Mouse (Mus musculus) brain, adult 10 weeks (tissue): ENCODE measurements around the gene Gpatch4. TPM values are rescaled to one million over a fixed set of nuclear protein-coding genes. Genes with fewer than 3 reads are reported as not detected.

Experiments used
- polyA plus RNA-seq: library from polyadenylated mRNA; stranded (reverse); fragments of 350-450 nt; fragmentation: Illumina TruSeq; extraction: RNeasy Lipid Tissue Mini Kit (QIAGEN cat#74804); gene quantifications from one replicate; pipeline ENCODE4 v1.2.3, GENCODE M21; 2015; ENCODE audit warnings: low read depth, low replicate concordance

Gpatch4 gene
- 19.4 TPM for polyA plus RNA-seq

GRCm38 (mm10) chr3:88042661-88043421 lies at the start of gene Gpatch4:
Gene Gpatch4, plus strand, starts transcription at chr3:88043108.

GRCm38 (mm10) chr3:88000181-88000580 lies 42.7 kb upstream of the Gpatch4 start, which contains the start of gene Bcan:
Gene Bcan, minus strand, starts transcription at chr3:88000230.

GRCm38 (mm10) chr3:88027434-88028186 lies 15.3 kb upstream of the Gpatch4 start, which contains the start of gene Hapln2:
Gene Hapln2, minus strand, starts transcription at chr3:88027583.

GRCm38 (mm10) chr3:88057902-88058696 lies 15.2 kb downstream of the Gpatch4 start, which contains the start of gene Naxe:
Gene Naxe, minus strand, starts transcription at chr3:88058495.

DNA sequence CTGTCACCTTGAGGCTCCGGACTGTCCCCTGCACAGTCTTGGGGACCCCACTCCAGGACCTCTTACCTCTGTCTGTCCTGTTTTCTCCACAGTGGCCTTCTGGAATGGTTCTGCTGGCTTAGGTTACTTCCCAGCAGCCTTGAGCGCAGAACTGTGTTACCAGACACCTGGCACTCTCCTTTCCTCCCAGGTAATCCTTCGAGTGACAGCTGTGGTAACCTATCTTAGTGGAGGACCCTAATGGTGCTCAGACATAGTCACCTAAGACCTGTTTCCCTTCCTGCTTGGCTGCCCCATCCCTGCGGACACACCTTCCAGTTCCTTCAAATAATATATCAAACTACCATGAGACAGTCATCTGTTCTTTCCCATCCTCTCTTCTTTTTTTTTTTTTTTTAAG lies 35.3 kb downstream of the Gpatch4 start, which contains the start of gene Ttc24:
Ttc24 (minus strand) TSS at position 101 of the 400 bp plus-strand sequence.

DNA sequence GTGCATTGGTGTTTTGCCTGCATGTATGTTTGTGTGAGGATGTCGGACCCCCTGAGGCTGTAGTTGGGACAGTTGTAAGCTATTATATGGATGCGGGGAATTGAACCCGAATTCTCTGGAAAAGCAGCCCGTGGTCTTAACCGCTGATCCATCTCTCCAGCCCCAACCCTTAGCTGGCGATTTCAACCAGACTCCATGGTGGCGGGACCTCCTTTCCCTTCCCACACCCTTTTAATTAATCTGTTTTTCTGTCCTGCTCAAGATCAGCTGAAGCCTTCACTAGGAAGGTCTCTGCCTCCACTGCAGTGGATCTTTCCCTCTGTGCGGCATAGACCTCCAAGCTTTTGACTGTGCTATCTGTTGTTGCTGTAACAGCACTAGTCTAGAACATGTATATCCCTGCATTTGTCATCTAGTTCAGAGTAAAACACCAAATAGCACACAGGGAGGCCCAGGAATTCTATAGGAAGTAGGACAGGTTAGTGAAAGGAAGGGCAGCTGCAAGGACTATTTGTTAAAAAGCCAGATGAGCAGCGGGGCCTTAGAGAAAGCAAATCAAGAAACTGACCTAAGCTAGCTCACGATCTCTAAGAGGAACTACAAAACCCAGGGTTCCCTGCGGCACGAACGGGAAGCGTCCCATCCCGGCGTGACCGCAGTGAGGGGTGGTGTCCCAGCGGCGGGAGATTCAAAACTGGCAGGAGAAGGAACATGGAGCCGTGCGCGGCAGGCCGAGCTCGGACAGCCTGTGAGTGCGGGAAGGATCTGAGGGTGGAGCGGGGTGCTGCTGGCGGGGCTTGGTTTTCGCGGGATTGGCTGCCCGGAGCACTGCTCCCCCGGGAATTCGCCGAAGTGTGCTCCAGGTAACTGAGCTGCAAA lies 38.7 kb downstream of the Gpatch4 start, which contains the start of gene Iqgap3:
Iqgap3 (plus strand) TSS at position 627 of the 879 bp plus-strand sequence.

Other genes starting within 250 kb of the Gpatch4 start
- 1.6 TPM for gene Ntrk1, start 247.9 kb upstream of the Gpatch4 start, polyA plus RNA-seq
- gene Insrr, start 246.2 kb upstream of the Gpatch4 start, polyA plus RNA-seq = 0.22 TPM
- 4.8 TPM for gene Pear1, start 218.8 kb upstream of the Gpatch4 start, polyA plus RNA-seq
- not detected for gene Sh2d2a, start 196.4 kb upstream of the Gpatch4 start, polyA plus RNA-seq
- 45.3 TPM for gene Prcc, start 157.5 kb upstream of the Gpatch4 start, polyA plus RNA-seq
- gene Hdgf, start 136.8 kb upstream of the Gpatch4 start, polyA plus RNA-seq = 168 TPM
- gene Mrpl24, start 123.6 kb upstream of the Gpatch4 start, polyA plus RNA-seq = 86.4 TPM
- gene Isg20l2, start 112.8 kb upstream of the Gpatch4 start, polyA plus RNA-seq = 13.1 TPM
- gene Rrnad1, start 112.4 kb upstream of the Gpatch4 start, polyA plus RNA-seq = 24.0 TPM
- 6.3 TPM for gene Crabp2, start 94.4 kb upstream of the Gpatch4 start, polyA plus RNA-seq
- gene Nes, start 72.0 kb upstream of the Gpatch4 start, polyA plus RNA-seq = 3.9 TPM
- gene Bcan, start 42.9 kb upstream of the Gpatch4 start, polyA plus RNA-seq = 184 TPM
- gene Hapln2, start 15.5 kb upstream of the Gpatch4 start, polyA plus RNA-seq = 35.6 TPM
- gene Naxe, start 15.4 kb downstream of the Gpatch4 start, polyA plus RNA-seq = 138 TPM
- not detected for gene Ttc24, start 35.2 kb downstream of the Gpatch4 start, polyA plus RNA-seq
- 0.25 TPM for gene Iqgap3, start 38.9 kb downstream of the Gpatch4 start, polyA plus RNA-seq
- gene Mef2d, start 99.3 kb downstream of the Gpatch4 start, polyA plus RNA-seq = 113 TPM
- gene Rhbg, start 211.6 kb downstream of the Gpatch4 start, polyA plus RNA-seq = not detected
- gene Gm38392, start 244.1 kb downstream of the Gpatch4 start, polyA plus RNA-seq = not detected